23 mouse cellular contexts compared by ENCODE assay signal in genomic region chr10:71353850-71354249, GRCm38 (mm10). TPM values are rescaled to one million over a fixed set of nuclear protein-coding genes. Genes with fewer than 3 reads are reported as not detected.
A peak's percentile ranks its signal among the peaks of the same experiment; 100 is the strongest.
DNase-seq lines count a peak whose midpoint lies in the region; ATAC-seq and TF ChIP-seq lines count a peak whose summit lies in the region.
"Had no signal": no experiment of that assay in that cellular context is flagged by ENCODE, and none has a peak within 500 bp of the region (broad histone marks: within the 10 kb centered on the region; RNA-seq: fewer than 3 reads in every experiment).

No protein-coding gene starts in this region.

- no peak overlapping the region for H3K27ac ChIP-seq in kidney, embryonic 15.5 days
- H3K27ac ChIP-seq in lung, embryonic 14.5 days (ENCODE audit: low read depth) = 0 out of 2 replicates have a peak overlapping the region, but pooled peaks have one; percentile 8
- no peak overlapping the region for H3K27ac ChIP-seq in midbrain, embryonic 13.5 days
- no peak overlapping the region for H3K27ac ChIP-seq in midbrain, embryonic 14.5 days (replicated peaks; ENCODE audit: low read depth, low read length)
- H3K27ac ChIP-seq: embryonic facial prominence, embryonic 12.5 days; embryonic facial prominence, embryonic 15.5 days; gastrocnemius, adult 2 months; hindbrain, embryonic 12.5 days had no signal

- H3K4me2 ChIP-seq in kidney, embryonic 15.5 days = no peak overlapping the region
- H3K4me2 ChIP-seq in lung, embryonic 14.5 days = no peak overlapping the region
- H3K4me2 ChIP-seq in midbrain, embryonic 13.5 days (replicated peaks) = no peak overlapping the region
- no peak overlapping the region for H3K4me2 ChIP-seq in midbrain, embryonic 14.5 days (ENCODE audit: low read length)
- H3K4me2 ChIP-seq: embryonic facial prominence, embryonic 12.5 days; embryonic facial prominence, embryonic 15.5 days; heart, embryonic 11.5 days; hindbrain, embryonic 12.5 days had no signal

- H3K4me1 ChIP-seq in kidney, embryonic 15.5 days = peaks cover 24% of the 10 kb centered on the region
- H3K4me1 ChIP-seq in lung, embryonic 14.5 days (ENCODE audit: insufficient read depth) = no peaks in the 10 kb centered on the region
- H3K4me1 ChIP-seq in midbrain, embryonic 13.5 days (replicated peaks) = peaks cover 16% of the 10 kb centered on the region
- peaks cover 7% of the 10 kb centered on the region for H3K4me1 ChIP-seq in midbrain, embryonic 14.5 days (ENCODE audit: control insufficient read depth, insufficient read depth, low read length)

- no peak overlapping the region for H3K4me3 ChIP-seq in kidney, embryonic 15.5 days (replicated peaks)
- H3K4me3 ChIP-seq in lung, embryonic 14.5 days (ENCODE audit: low read depth, low read length) = no peak overlapping the region
- H3K4me3 ChIP-seq in midbrain, embryonic 13.5 days (replicated peaks) = no peak overlapping the region
- H3K4me3 ChIP-seq in midbrain, embryonic 14.5 days (replicated peaks; ENCODE audit: low read depth, low read length) = no peak overlapping the region
- H3K4me3 ChIP-seq: embryonic facial prominence, embryonic 12.5 days; embryonic facial prominence, embryonic 15.5 days; gastrocnemius, adult 2 months; hindbrain, embryonic 12.5 days had no signal

- H3K36me3 ChIP-seq in kidney, embryonic 15.5 days = peaks cover 11% of the 10 kb centered on the region; the same call in 1 of the 2 replicates
- H3K36me3 ChIP-seq in lung, embryonic 14.5 days (ENCODE audit: insufficient read depth) = 0 out of 2 replicates have a peak, but pooled peaks cover 4% of the 10 kb centered on the region
- 0 out of 2 replicates have a peak, but pooled peaks cover 13% of the 10 kb centered on the region for H3K36me3 ChIP-seq in midbrain, embryonic 13.5 days
- H3K36me3 ChIP-seq in midbrain, embryonic 14.5 days (ENCODE audit: control insufficient read depth, insufficient read depth, low read length) = 0 out of 2 replicates have a peak, but pooled peaks cover 3% of the 10 kb centered on the region
- H3K36me3 ChIP-seq: embryonic facial prominence, embryonic 12.5 days; hindbrain, embryonic 12.5 days had no signal

- DNase-seq in kidney, postnatal 14 days = peak; percentile 40
- no peak for DNase-seq in lung, embryonic 14.5 days
- DNase-seq in lung, postnatal 25 days (ENCODE audit: low spot score) = no peak
- DNase-seq in midbrain, embryonic 14.5 days = no peak
- DNase-seq in lung, postnatal 4 days = peak; percentile 18 to 56
- no peak for DNase-seq in urinary bladder, postnatal 25 days (ENCODE audit: low spot score)
- DNase-seq: adrenal gland, adult 8-10 months; adrenal gland, postnatal 36 days; cerebellum, adult 18-20 months; cerebellum, adult 9-10 months; cerebellum, postnatal 14 days; forebrain, postnatal 0 days; gastrocnemius, adult 2 months; gastrocnemius, postnatal 14 days; heart, adult 11 months had no signal

- no peak for ATAC-seq in kidney, embryonic 15.5 days (replicated peaks; ENCODE audit: low FRiP score)
- ATAC-seq in lung, embryonic 14.5 days (ENCODE audit: insufficient read depth) = peak; percentile 38; the same call in 1 of the 2 replicates
- ATAC-seq in midbrain, embryonic 13.5 days = peak; percentile 28; the same call in 1 of the 2 replicates
- no peak for ATAC-seq in midbrain, embryonic 14.5 days (ENCODE audit: low FRiP score, low TSS enrichment)
- ATAC-seq: activated CD4-positive, CD25-positive, alpha-beta regulatory T cell, adult 4 months; forebrain, embryonic 14.5 days; forebrain, postnatal 0 days had no signal

- H3K9me3 ChIP-seq in kidney, embryonic 15.5 days (replicated peaks) = no peaks in the 10 kb centered on the region
- H3K9me3 ChIP-seq in lung, embryonic 14.5 days (ENCODE audit: low read depth, low read length) = no peaks in the 10 kb centered on the region
- H3K9me3 ChIP-seq in midbrain, embryonic 13.5 days = no peaks in the 10 kb centered on the region
- H3K9me3 ChIP-seq in midbrain, embryonic 14.5 days (ENCODE audit: control insufficient read depth, low read length) = no peaks in the 10 kb centered on the region
- H3K9me3 ChIP-seq: embryonic facial prominence, embryonic 12.5 days; embryonic facial prominence, embryonic 15.5 days; hindbrain, embryonic 12.5 days had no signal

- no peak for TF ChIP-seq CTCF in lung, embryonic 14.5 days (IDR thresholded peaks at IDR 0.05; ENCODE audit: low read depth)

- 59% methylated on average over 9 of the region's 9 CpGs for WGBS in kidney, embryonic 15.5 days
- 43% methylated on average over 9 of the region's 9 CpGs for WGBS in lung, embryonic 14.5 days
- 83% methylated on average over 9 of the region's 9 CpGs for WGBS in midbrain, embryonic 13.5 days
- 82% methylated on average over 9 of the region's 9 CpGs for WGBS in midbrain, embryonic 14.5 days

- no peaks in the 10 kb centered on the region for H3K27me3 ChIP-seq in kidney, embryonic 15.5 days
- no peaks in the 10 kb centered on the region for H3K27me3 ChIP-seq in lung, embryonic 14.5 days (ENCODE audit: insufficient read depth, low read length)
- no peaks in the 10 kb centered on the region for H3K27me3 ChIP-seq in midbrain, embryonic 13.5 days
- H3K27me3 ChIP-seq in midbrain, embryonic 14.5 days (ENCODE audit: control insufficient read depth, insufficient read depth, low read length) = no peaks in the 10 kb centered on the region
- H3K27me3 ChIP-seq: embryonic facial prominence, embryonic 12.5 days; embryonic facial prominence, embryonic 15.5 days; hindbrain, embryonic 12.5 days had no signal

- H3K9ac ChIP-seq in kidney, embryonic 15.5 days = no peak overlapping the region
- H3K9ac ChIP-seq in lung, embryonic 14.5 days = no peak overlapping the region
- H3K9ac ChIP-seq in midbrain, embryonic 13.5 days (replicated peaks) = no peak overlapping the region
- H3K9ac ChIP-seq in midbrain, embryonic 14.5 days (replicated peaks; ENCODE audit: low read length) = no peak overlapping the region
- H3K9ac ChIP-seq: embryonic facial prominence, embryonic 12.5 days; embryonic facial prominence, embryonic 15.5 days; forebrain, postnatal 0 days; hindbrain, embryonic 12.5 days had no signal

RNA-seq across cellular contexts. Expression of gene Ipmk, which starts 6.3 kb away (rescaled TPM):
- polyA plus RNA-seq in kidney, embryonic 15.5 days (2015; fragmentation: Nextera tagmentation; extraction: Ambion mirVana) = 14.3 and 18.6 TPM in 2 replicates
- polyA plus RNA-seq in lung, embryonic 14.5 days (2014; fragmentation: Nextera tagmentation; extraction: Ambion mirVana) = 16.0 and 17.2 TPM in 2 replicates
- polyA plus RNA-seq in midbrain, embryonic 13.5 days (2015; fragmentation: Nextera tagmentation; extraction: Ambion mirVana) = 16.3 and 17.7 TPM in 2 replicates
- 21.1 and 22.0 TPM in 2 replicates for polyA plus RNA-seq in midbrain, embryonic 14.5 days (2014; fragmentation: Nextera tagmentation; extraction: Ambion mirVana)

RNA-seq across cellular contexts. Expression of gene Cisd1, which starts 9.1 kb away (rescaled TPM):
- polyA plus RNA-seq in kidney, embryonic 15.5 days (2015; fragmentation: Nextera tagmentation; extraction: Ambion mirVana) = 131 and 136 TPM in 2 replicates
- polyA plus RNA-seq in lung, embryonic 14.5 days (2014; fragmentation: Nextera tagmentation; extraction: Ambion mirVana) = 93.7 and 94.5 TPM in 2 replicates
- polyA plus RNA-seq in midbrain, embryonic 13.5 days (2015; fragmentation: Nextera tagmentation; extraction: Ambion mirVana) = 222 and 228 TPM in 2 replicates
- polyA plus RNA-seq in midbrain, embryonic 14.5 days (2014; fragmentation: Nextera tagmentation; extraction: Ambion mirVana) = 281 and 329 TPM in 2 replicates

Comparison
In these comparisons a context has a peak if more than half of its experiments do, and no peak if none do; other contexts are left out.
1. DNase-seq: peak in kidney, postnatal 14 days (single experiment) and lung, postnatal 4 days (2 of 2); none in lung, embryonic 14.5 days (single experiment), lung, postnatal 25 days (single experiment), midbrain, embryonic 14.5 days (single experiment) and urinary bladder, postnatal 25 days (single experiment).
2. ATAC-seq: peak in lung, embryonic 14.5 days (single experiment) and midbrain, embryonic 13.5 days (single experiment); none in kidney, embryonic 15.5 days (single experiment) and midbrain, embryonic 14.5 days (single experiment).